In genomic region chr3:59131966-59132365, GRCm38 (mm10) we compare ENCODE assay signal across 31 mouse cellular contexts. TPM values are rescaled to one million over a fixed set of nuclear protein-coding genes. Genes with fewer than 3 reads are reported as not detected.
A peak's percentile ranks its signal among the peaks of the same experiment; 100 is the strongest.
DNase-seq lines count a peak whose midpoint lies in the region; ATAC-seq and TF ChIP-seq lines count a peak whose summit lies in the region.
"Had no signal": no experiment of that assay in that cellular context is flagged by ENCODE, and none has a peak within 500 bp of the region (broad histone marks: within the 10 kb centered on the region; RNA-seq: fewer than 3 reads in every experiment).

No protein-coding gene starts in this region.

- no peak for TF ChIP-seq CTCF in thymus, adult 2 months (IDR thresholded peaks at IDR 0.05; ENCODE audit: borderline replicate concordance, control insufficient read depth, extremely low read depth, insufficient read depth, low read length, poor library complexity)
- TF ChIP-seq CTCF in bone marrow, adult 2 months (IDR thresholded peaks at IDR 0.05; ENCODE audit: control insufficient read depth, insufficient read depth, low read length): no peak

- H3K27ac ChIP-seq in thymus, adult 2 months (ENCODE audit: control insufficient read depth, insufficient read depth, low read length): 0 out of 2 replicates have a peak overlapping the region, but pooled peaks have one; percentile 3
- peak overlapping the region; percentile 4; the same call in 1 of the 2 replicates for H3K27ac ChIP-seq in bone marrow, adult 2 months (ENCODE audit: control insufficient read depth, insufficient read depth, low read depth, low read length, poor library complexity)
- H3K27ac ChIP-seq: forebrain, embryonic 13.5 days; heart, embryonic 13.5 days; hindbrain, embryonic 12.5 days; hindbrain, postnatal 0 days; limb, embryonic 13.5 days; midbrain, embryonic 12.5 days; neural tube, embryonic 15.5 days had no signal

- H3K4me3 ChIP-seq in thymus, adult 2 months (ENCODE audit: control insufficient read depth, insufficient read depth, low read length): no peak overlapping the region
- no peak overlapping the region for H3K4me3 ChIP-seq in bone marrow, adult 2 months (replicated peaks; ENCODE audit: control insufficient read depth, low read depth, low read length)
- H3K4me3 ChIP-seq: forebrain, embryonic 13.5 days; heart, embryonic 13.5 days; hindbrain, embryonic 12.5 days; left cerebral cortex, adult 2 months; limb, embryonic 13.5 days; megakaryocyte, embryonic 14.5 days; midbrain, embryonic 12.5 days; neural tube, embryonic 15.5 days had no signal

- H3K36me3 ChIP-seq in thymus, adult 2 months (ENCODE audit: control insufficient read depth, insufficient read depth, low read length): no peaks in the 10 kb centered on the region
- H3K36me3 ChIP-seq: G1E; heart, embryonic 13.5 days; hindbrain, embryonic 12.5 days; limb, embryonic 13.5 days; midbrain, embryonic 12.5 days; neural tube, embryonic 15.5 days had no signal

- TF ChIP-seq POLR2A in thymus, adult 2 months (IDR thresholded peaks at IDR 0.05; ENCODE audit: control insufficient read depth, extremely low read depth, insufficient read depth, low read length, poor library complexity): no peak
- no peak for TF ChIP-seq POLR2A in bone marrow, adult 2 months (IDR thresholded peaks at IDR 0.05; ENCODE audit: borderline replicate concordance, control insufficient read depth, low read depth, low read length)

- DNase-seq in thymus, adult 2 months: no peak
- no peak for DNase-seq in thymus, postnatal 10 days (ENCODE audit: low spot score in 2 of 2)
- DNase-seq in right cerebral cortex, postnatal 25 days: no peak
- no peak for DNase-seq in lung, adult 18-20 months
- no peak for DNase-seq in cerebellum, adult 11-12 months
- DNase-seq: adrenal gland, postnatal 14 days; cerebellum, adult 18-20 months; cerebellum, postnatal 14 days; gastrocnemius, postnatal 25 days; heart, postnatal 10 days; kidney, postnatal 14 days; lung, postnatal 36 days; retina, postnatal 1 day had no signal

- peaks cover 15% of the 10 kb centered on the region for H3K4me1 ChIP-seq in thymus, adult 2 months (replicated peaks; ENCODE audit: control insufficient read depth, insufficient read depth, low read length)
- H3K4me1 ChIP-seq in bone marrow, adult 2 months (ENCODE audit: control insufficient read depth, insufficient read depth, low read length): peaks cover 2% of the 10 kb centered on the region; the same call in 1 of the 2 replicates
- H3K4me1 ChIP-seq: forebrain, embryonic 13.5 days; hindbrain, embryonic 12.5 days; limb, embryonic 13.5 days; midbrain, embryonic 12.5 days; neural tube, embryonic 15.5 days had no signal

- WGBS in thymus, adult 2 months: 18% methylated on average over 4 of the region's 4 CpGs
- 3% methylated on average over 4 of the region's 4 CpGs for WGBS in bone marrow, adult 2 months

- no peaks in the 10 kb centered on the region for H3K27me3 ChIP-seq in thymus, adult 2 months (ENCODE audit: control insufficient read depth, insufficient read depth, low read length)
- H3K27me3 ChIP-seq: forebrain, embryonic 13.5 days; hindbrain, embryonic 12.5 days; limb, embryonic 13.5 days; megakaryocyte, embryonic 14.5 days; midbrain, embryonic 12.5 days; neural tube, embryonic 15.5 days; Patski had no signal

- peak; percentile 60 for ATAC-seq in inflammation-experienced regulatory T-cells, adult 6 months
- no peak for ATAC-seq in monocyte, adult 5-6 weeks (replicated peaks; ENCODE audit: insufficient number of reproducible peaks, low FRiP score, low TSS enrichment, poor library complexity, severe bottlenecking)
- ATAC-seq: forebrain, embryonic 13.5 days; hindbrain, postnatal 0 days; intestine, postnatal 0 days; Patski had no signal

RNA-seq across cellular contexts. Expression of gene P2ry14, which starts 21.5 kb away (rescaled TPM):
- 3.9 and 5.3 TPM in 2 replicates for polyA plus RNA-seq in thymus, adult 2 months (2012; rRNA removed)
- polyA plus RNA-seq in bone marrow, adult 2 months (2011; ENCODE audit: insufficient read depth, insufficient read length, low replicate concordance, missing spikeins): 1.3 and 2.3 TPM in 2 replicates
- polyA plus RNA-seq in inflammation-experienced regulatory T-cells, adult 6 months (2017; shearing (Covaris generic)): 1 to 10 TPM; 2.8 to 3.6 (median 3.3) TPM
- 9.4 to 15.8 TPM (median 14.8 TPM) in 3 replicates for total RNA-seq in monocyte, adult 5-6 weeks (2017)
- polyA plus RNA-seq: G1E had no signal

RNA-seq across cellular contexts. Expression of gene Gpr171, which starts 30.3 kb away (rescaled TPM):
- polyA plus RNA-seq in thymus, adult 2 months (2012; rRNA removed): 14.3 and 15.0 TPM in 2 replicates
- 2.6 and 5.0 TPM in 2 replicates for polyA plus RNA-seq in bone marrow, adult 2 months (2011; ENCODE audit: insufficient read depth, insufficient read length, low replicate concordance, missing spikeins)
- 10 to 100 TPM; 45.7 to 91.9 (median 55.6) TPM for polyA plus RNA-seq in inflammation-experienced regulatory T-cells, adult 6 months (2017; shearing (Covaris generic))
- 42.7 to 93.4 TPM (median 62.6 TPM) in 3 replicates for total RNA-seq in monocyte, adult 5-6 weeks (2017)
- total RNA-seq: gastrocnemius, postnatal 25 days; heart, postnatal 10 days; hindbrain, postnatal 0 days; layer of hippocampus, adult 18-20 months; layer of hippocampus, postnatal 14 days; left cerebral cortex, adult 2 months; left cerebral cortex, postnatal 25 days had no signal
- polyA plus RNA-seq: G1E, Patski had no signal
